Mouse (Mus musculus): Measurements from ENCODE around the gene Htra3. TPM values are rescaled to one million over a fixed set of nuclear protein-coding genes. Genes with fewer than 3 reads are reported as not detected.

Gene Htra3
- polyA plus RNA-seq, 1 experiment from 2014 or later = 10.9 TPM

DNA sequence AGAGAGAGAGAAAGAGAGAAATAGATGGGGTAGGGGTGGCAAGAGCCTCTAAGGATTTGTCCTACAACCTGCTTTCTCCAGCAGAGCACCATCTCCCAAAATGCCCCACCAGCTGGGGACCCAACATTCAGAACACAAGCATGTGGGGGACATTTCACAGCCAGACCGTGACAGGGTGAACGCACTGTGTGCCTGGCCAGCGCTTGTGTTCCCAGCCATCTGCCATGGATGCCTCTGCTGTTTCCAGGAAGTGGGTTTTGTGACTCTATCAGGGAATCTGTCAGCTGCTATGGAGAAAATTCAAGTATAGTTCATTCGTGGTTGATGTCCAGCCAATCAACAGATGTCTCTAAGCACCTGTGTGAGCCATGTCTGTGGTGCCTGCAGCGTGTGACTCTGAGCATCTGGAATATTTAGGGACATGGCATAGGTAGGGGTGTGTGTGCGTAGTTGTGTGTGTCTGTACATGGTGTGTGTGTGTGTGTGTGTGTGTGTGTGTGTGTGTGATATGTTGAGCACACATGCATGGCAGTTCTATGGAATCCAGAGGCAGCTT, 33.6 kb downstream of the Htra3 start:
- H3K27ac ChIP-seq (replicated peaks) = no peak overlapping the region
- no peak for ATAC-seq (replicated peaks)
- WGBS = 84% methylated on average over 6 of the region's 6 CpGs
- no peak overlapping the region for H3K4me2 ChIP-seq (replicated peaks)
- H3K4me3 ChIP-seq = no peak overlapping the region
- no peak overlapping the region for H3K9ac ChIP-seq (replicated peaks)
- H3K4me1 ChIP-seq = no peaks in the 10 kb centered on the region
- no peaks in the 10 kb centered on the region for H3K9me3 ChIP-seq
- no peaks in the 10 kb centered on the region for H3K36me3 ChIP-seq
- no peaks in the 10 kb centered on the region for H3K27me3 ChIP-seq

DNA sequence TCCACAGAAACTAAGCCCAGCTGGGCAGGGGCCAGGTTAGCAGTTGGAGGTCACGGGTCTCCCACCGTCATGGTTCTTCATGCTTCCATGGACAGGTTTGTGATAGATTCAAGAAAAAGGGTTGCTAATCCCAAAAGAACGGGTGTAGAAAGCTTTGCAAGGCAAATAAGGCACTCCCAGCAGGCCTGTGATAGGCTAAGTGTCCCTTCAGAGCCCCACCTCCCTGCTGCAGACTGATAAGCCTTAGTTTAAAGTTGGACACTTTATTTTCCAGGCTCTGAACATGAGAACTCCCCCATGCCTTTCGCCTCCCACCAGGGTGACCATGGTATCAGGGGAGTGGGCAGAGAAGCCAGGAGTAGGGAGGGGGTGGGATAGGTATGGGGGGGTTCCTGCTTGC, 35.5 kb downstream of the Htra3 start:
- Histone ChIP-seq H3K27me3 (no peaks in the 10 kb centered on the region), H3K4me3 (no peak overlapping the region), H3K4me2 (replicated peaks) (no peak overlapping the region), H3K27ac (replicated peaks) (no peak overlapping the region), H3K9ac (replicated peaks) (no peak overlapping the region), H3K4me1 (no peaks in the 10 kb centered on the region), H3K36me3 (no peaks in the 10 kb centered on the region), H3K9me3 (no peaks in the 10 kb centered on the region)
- WGBS = 59% methylated on average over 4 of the region's 4 CpGs
- ATAC-seq (replicated peaks) = no peak

DNA sequence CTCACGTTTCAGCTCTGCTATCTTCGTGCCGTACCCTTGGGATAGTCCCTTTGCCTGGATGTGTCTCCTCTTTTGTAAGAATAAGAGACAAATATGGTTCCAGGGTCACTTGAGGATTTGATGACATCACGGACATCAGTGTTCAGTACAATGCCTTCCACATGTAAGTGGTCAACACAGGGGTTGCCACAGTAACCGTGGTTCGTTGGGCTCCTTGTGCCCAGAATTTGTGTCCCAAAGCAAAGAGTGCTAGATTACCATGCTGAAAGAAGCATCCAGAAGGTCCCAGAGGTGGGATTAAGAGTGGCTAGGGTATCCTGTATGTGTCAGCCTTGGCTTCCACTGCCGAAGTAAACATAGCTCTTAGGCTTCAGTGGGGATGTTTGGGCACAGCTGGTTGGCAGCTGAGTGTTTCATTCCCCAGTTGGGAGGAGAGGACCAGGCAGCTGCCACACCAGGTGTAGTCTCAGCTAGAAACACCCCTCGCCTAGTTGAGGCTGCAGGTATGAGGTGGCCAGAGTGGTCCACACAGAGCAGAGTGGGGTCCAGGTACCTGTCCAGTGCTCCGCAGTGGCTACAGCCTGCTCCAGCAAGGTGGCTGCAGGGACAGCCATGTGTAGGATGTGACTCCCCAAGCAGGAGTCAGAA, 36.1 kb downstream of the Htra3 start:
- WGBS = 87% methylated on average over 9 of the region's 9 CpGs
- Histone ChIP-seq H3K27ac (replicated peaks) (no peak overlapping the region), H3K27me3 (no peaks in the 10 kb centered on the region), H3K9ac (replicated peaks) (no peak overlapping the region), H3K36me3 (no peaks in the 10 kb centered on the region), H3K4me1 (no peaks in the 10 kb centered on the region), H3K9me3 (no peaks in the 10 kb centered on the region), H3K4me3 (no peak overlapping the region), H3K4me2 (replicated peaks) (no peak overlapping the region)
- no peak for ATAC-seq (replicated peaks)

DNA sequence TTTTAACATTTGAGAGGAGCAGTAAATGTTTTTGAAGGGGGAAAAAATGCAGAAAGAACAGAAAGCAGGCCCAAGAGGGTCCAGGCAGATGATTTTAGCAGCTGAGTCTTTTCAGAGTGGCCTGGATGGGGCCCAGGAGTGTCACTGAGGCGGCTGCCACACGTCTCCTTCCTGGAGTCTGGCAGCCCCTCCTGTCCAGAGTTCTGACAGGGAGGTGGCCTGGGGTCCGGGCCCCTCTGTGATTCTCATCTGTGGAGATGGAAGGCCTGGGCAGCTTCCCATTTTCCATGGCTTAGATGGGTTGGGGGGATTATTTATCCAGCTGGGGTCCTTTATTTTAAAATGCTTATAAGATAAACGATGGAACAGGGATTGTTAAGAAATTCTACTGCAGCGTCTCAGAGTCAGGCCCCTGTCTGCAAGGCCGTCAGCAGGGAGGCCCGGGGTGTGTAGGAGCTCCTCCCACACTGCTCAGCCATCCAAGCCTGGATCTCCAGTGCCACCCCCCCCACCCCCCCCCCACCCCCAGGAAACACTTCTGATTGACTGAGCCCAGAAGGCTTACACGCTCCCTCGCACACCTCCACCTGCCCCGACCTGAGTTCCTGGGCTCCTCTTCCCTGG, 37.5 kb downstream of the Htra3 start:
- Histone ChIP-seq H3K4me1 (no peaks in the 10 kb centered on the region), H3K36me3 (no peaks in the 10 kb centered on the region), H3K9ac (replicated peaks) (no peak overlapping the region), H3K27ac (replicated peaks) (no peak overlapping the region), H3K9me3 (no peaks in the 10 kb centered on the region), H3K4me3 (no peak overlapping the region), H3K4me2 (replicated peaks) (no peak overlapping the region), H3K27me3 (no peaks in the 10 kb centered on the region)
- 62% methylated on average over 10 of the region's 10 CpGs for WGBS
- ATAC-seq (replicated peaks) = no peak

DNA sequence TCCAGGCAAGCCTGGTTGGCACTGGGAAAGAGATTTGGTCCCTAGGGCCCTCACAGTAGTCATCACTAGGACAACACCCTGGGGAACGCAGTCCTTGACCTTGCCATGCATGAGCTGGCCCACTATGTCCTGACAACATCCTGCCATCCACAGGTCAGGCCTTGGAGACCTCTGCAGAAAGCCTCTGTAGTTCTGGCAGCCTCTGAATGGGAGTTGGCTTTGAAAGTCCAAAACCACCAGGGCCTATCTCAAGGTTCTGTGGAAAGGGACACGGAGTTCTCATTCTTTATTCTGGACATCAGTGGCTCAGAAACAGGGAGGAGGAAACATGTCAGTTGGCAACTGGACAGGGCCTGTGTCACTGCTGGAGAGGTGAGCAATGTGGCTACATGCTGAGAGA, 43.6 kb downstream of the Htra3 start:
- no peaks in the 10 kb centered on the region for H3K4me1 ChIP-seq
- 89% methylated on average over 2 of the region's 2 CpGs for WGBS

DNA sequence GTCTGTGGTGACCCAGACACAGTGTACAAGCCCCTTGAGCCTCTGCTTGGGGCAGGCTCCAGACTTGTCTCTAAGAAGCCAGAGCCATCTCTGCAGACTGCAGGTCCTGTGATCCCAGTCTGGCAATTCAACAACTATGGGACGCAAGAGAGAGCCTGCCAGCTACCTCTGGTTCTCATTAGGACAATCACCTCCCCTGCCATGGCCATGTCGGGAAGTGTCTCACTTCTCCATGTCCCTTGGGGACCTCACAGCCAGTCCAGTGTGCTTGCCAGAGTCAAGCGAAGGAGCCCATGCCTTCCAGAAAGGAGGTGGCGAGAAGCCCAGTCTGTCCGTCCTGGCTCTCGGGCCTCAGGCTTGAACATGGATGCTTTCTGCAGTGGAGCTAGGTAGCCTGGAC, 46.7 kb downstream of the Htra3 start:
- H3K27me3 ChIP-seq = no peaks in the 10 kb centered on the region
- H3K36me3 ChIP-seq = no peaks in the 10 kb centered on the region
- no peak for ATAC-seq (replicated peaks)
- H3K9me3 ChIP-seq = no peaks in the 10 kb centered on the region
- H3K27ac ChIP-seq (replicated peaks) = no peak overlapping the region
- 0 out of 2 replicates have a peak, but pooled peaks cover 8% of the 10 kb centered on the region for H3K4me1 ChIP-seq
- WGBS = 90% methylated on average over 6 of the region's 6 CpGs
- H3K9ac ChIP-seq (replicated peaks) = no peak overlapping the region
- no peak overlapping the region for H3K4me3 ChIP-seq
- no peak overlapping the region for H3K4me2 ChIP-seq (replicated peaks)

More for the DNA sequence above, 43.6 kb downstream of the Htra3 start:
- no peaks in the 10 kb centered on the region for H3K36me3 ChIP-seq
- H3K4me2 ChIP-seq (replicated peaks) = no peak overlapping the region
- ATAC-seq (replicated peaks) = no peak
- H3K9ac ChIP-seq (replicated peaks) = no peak overlapping the region
- H3K9me3 ChIP-seq = no peaks in the 10 kb centered on the region
- H3K27me3 ChIP-seq = no peaks in the 10 kb centered on the region
- H3K4me3 ChIP-seq = no peak overlapping the region
- no peak overlapping the region for H3K27ac ChIP-seq (replicated peaks)

DNA sequence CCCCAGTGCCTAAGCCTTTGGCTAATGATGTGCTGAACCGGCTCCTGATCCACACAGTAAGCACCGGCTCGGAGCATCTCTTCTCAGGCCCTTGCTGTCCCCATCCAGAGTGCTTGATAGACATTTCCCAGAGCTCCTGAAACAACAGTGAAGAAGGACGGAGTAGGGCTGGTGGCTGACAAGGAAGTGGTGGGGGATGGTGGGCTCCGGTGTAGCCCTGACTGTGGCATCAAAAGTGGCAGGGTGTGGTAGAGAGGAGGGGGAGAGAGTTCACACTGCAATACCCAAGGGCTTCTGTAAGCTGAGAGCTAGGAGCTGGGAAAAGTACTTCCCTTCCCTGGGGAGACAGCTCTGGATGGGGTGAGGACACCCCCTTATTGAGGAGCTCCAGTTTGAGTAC, 47.8 kb downstream of the Htra3 start:
- Histone ChIP-seq H3K4me1 (0 out of 2 replicates have a peak, but pooled peaks cover 8% of the 10 kb centered on the region), H3K27ac (replicated peaks) (no peak overlapping the region), H3K27me3 (no peaks in the 10 kb centered on the region), H3K9me3 (no peaks in the 10 kb centered on the region), H3K9ac (replicated peaks) (no peak overlapping the region), H3K4me2 (replicated peaks) (no peak overlapping the region), H3K4me3 (no peak overlapping the region), H3K36me3 (no peaks in the 10 kb centered on the region)
- no peak for ATAC-seq (replicated peaks)
- 79% methylated on average over 5 of the region's 5 CpGs for WGBS

DNA sequence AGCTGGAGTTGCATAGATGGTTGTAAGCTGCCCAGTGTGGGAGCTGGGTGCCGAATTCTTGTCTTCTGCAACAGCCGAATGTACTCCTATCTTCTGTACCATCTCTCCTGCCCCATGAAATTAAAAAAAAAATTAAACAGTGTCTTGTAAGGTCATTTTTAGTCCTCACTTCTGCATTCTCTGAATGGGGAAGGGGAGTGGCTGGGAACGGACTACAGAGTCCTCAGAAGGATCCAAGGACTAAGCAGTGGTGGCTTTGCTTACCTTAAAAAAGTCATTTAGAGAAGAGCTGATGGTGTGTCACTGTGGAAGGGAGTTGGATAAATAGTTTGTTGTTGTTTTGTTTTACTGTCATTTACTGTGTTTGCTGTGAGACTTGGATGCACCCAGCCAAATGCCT, 48.4 kb downstream of the Htra3 start:
- H3K9ac ChIP-seq (replicated peaks) = no peak overlapping the region
- no peak overlapping the region for H3K4me2 ChIP-seq (replicated peaks)
- H3K4me1 ChIP-seq = 0 out of 2 replicates have a peak, but pooled peaks cover 8% of the 10 kb centered on the region
- H3K27me3 ChIP-seq = no peaks in the 10 kb centered on the region
- H3K36me3 ChIP-seq = no peaks in the 10 kb centered on the region
- no peak overlapping the region for H3K4me3 ChIP-seq
- H3K9me3 ChIP-seq = no peaks in the 10 kb centered on the region
- 84% methylated on average over 3 of the region's 3 CpGs for WGBS
- H3K27ac ChIP-seq (replicated peaks) = no peak overlapping the region
- ATAC-seq (replicated peaks) = no peak

DNA sequence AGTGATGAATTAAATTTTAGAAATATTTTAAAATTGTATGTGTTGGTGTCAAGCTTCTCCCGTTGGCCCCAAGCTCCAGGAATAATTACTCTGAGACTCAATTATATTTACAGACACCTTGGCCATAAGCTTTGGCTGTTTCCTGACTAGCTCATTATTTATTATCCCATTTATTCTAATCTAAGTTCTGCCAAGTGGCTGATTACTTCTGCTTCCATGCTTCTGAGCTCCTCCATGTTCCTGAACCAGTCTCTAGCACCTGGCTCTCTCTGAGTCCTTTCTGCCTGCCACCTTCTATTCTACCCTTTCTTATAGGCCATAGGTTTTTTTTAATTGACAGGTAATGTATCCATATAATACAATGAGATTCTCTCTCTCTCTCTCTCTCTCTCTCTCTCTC, 48.9 kb downstream of the Htra3 start:
- no peak overlapping the region for H3K9ac ChIP-seq (replicated peaks)
- H3K9me3 ChIP-seq = no peaks in the 10 kb centered on the region
- no peak for ATAC-seq (replicated peaks)
- no peak overlapping the region for H3K4me2 ChIP-seq (replicated peaks)
- no peak overlapping the region for H3K4me3 ChIP-seq
- 0 out of 2 replicates have a peak, but pooled peaks cover 8% of the 10 kb centered on the region for H3K4me1 ChIP-seq
- WGBS = 46% methylated on average over 1 of the region's 1 CpGs
- H3K27me3 ChIP-seq = no peaks in the 10 kb centered on the region
- no peaks in the 10 kb centered on the region for H3K36me3 ChIP-seq
- no peak overlapping the region for H3K27ac ChIP-seq (replicated peaks)

DNA sequence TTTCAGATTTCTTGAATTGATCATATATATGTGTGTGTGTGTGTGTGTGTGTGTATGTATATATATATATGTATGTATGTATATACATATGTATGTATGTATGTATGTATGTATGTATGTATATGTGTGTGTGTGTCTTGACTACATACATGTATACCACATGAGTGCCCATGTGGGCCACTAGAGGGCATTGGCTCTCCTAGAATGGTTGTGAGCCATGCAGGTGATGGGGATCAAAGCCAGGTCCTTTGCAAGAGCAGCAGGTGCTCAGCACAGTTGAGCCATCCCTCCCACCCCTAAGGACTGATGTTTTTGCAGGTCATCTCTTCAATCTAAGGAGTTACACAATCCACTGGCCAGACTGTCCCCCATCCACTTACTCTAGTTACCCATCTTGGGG, 50.2 kb downstream of the Htra3 start:
- ATAC-seq (replicated peaks) = no peak
- Histone ChIP-seq H3K4me3 (no peak overlapping the region), H3K27ac (replicated peaks) (no peak overlapping the region), H3K36me3 (no peaks in the 10 kb centered on the region), H3K27me3 (no peaks in the 10 kb centered on the region), H3K9me3 (no peaks in the 10 kb centered on the region), H3K4me1 (0 out of 2 replicates have a peak, but pooled peaks cover 8% of the 10 kb centered on the region), H3K9ac (replicated peaks) (no peak overlapping the region), H3K4me2 (replicated peaks) (no peak overlapping the region)

DNA sequence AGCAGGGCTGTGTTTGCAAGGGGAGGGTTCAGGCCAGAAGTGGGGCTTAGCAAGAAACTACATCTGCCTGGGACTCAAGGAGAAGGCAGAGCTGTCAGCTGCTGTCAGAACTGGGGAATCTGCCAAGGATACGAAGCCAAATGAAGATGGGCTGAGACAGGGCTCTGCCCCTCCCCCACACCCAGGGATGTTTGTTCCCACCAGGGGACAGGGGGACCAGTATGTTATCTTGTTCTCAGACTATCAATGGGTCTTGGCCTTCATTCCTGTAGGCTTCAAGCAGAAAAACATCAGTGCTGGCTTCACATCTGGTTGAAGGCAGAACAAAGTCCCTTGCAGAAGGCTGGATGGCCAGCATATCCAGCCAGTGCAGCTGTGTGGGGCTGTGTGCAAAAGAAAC, 50.9 kb downstream of the Htra3 start:
- Histone ChIP-seq H3K27me3 (no peaks in the 10 kb centered on the region), H3K4me2 (replicated peaks) (no peak overlapping the region), H3K9ac (replicated peaks) (no peak overlapping the region), H3K4me1 (0 out of 2 replicates have a peak, but pooled peaks cover 8% of the 10 kb centered on the region), H3K27ac (replicated peaks) (no peak overlapping the region), H3K4me3 (no peak overlapping the region), H3K36me3 (no peaks in the 10 kb centered on the region), H3K9me3 (no peaks in the 10 kb centered on the region)
- peak; percentile 41; the same call in 1 of the 2 replicates for ATAC-seq (replicated peaks)
- WGBS = 24% methylated on average over 1 of the region's 1 CpGs

DNA sequence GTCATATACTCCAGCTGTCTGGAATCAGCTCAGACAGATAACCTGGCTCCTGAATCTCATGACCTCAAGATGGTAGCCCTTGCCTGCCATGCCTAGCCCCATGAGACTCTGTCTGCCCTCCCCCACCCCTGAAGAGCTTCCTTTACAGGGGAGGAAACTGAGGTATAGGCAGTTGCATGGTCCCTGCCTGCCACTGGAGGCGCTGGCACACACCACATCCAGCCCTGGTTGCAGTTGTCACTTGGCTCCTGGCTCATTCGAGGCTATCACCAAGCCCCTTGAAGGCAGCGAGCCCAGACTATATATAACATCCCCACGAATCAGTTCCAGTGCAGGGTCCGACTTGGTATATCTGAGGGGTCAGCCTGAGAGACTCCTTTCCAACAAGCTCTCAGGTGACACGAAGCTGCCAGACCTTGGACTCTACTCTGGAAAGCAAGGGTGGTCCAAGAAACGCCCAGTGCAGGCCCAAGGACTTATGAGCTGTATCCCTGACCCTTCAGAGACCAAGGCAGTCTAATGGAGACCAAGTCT, 52.2 kb downstream of the Htra3 start:
- ATAC-seq (replicated peaks) = no peak
- H3K4me3 ChIP-seq = no peak overlapping the region

More for the DNA sequence above, 52.2 kb downstream of the Htra3 start:
- no peaks in the 10 kb centered on the region for H3K27me3 ChIP-seq
- H3K9me3 ChIP-seq = no peaks in the 10 kb centered on the region
- no peak overlapping the region for H3K27ac ChIP-seq (replicated peaks)
- 0 out of 2 replicates have a peak, but pooled peaks cover 8% of the 10 kb centered on the region for H3K4me1 ChIP-seq
- no peak overlapping the region for H3K9ac ChIP-seq (replicated peaks)
- no peak overlapping the region for H3K4me2 ChIP-seq (replicated peaks)
- 65% methylated on average over 7 of the region's 7 CpGs for WGBS
- no peaks in the 10 kb centered on the region for H3K36me3 ChIP-seq
